Mouse (Mus musculus) heart, postnatal 0 days (tissue): ENCODE measurements around the gene Asb1.

Experiments
- CTCF ChIP-seq: IDR thresholded peaks from 2 replicates; pipeline ENCODE4 v1.5.1; 2016; ENCODE audit warnings: antibody characterized with exemption, control low read depth, low read depth
- EP300 ChIP-seq: IDR thresholded peaks from 2 replicates; pipeline ENCODE4 v1.6.1; 2016; ENCODE audit warnings: antibody characterized with exemption, low read depth

DNA sequence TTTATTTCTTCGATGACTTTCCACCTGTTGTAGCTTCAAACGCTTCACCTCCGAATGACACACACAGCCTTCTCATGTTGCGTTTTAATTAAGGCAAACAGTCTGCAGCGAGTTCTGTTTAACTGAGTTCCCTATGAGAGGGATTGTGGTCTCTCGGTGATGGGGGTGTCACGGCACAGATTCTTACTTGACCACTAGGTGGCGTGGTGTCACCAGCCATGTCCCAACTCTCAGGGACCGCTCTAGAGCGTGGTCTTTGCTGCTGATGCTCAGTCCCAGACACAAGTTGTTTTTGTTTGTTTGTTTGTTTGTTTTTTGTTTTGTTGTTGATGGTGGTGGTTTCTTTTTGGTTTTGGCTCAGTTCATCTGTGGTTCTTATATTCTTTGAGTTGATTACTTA is 16.6 kb upstream of the Asb1 start:
- TF ChIP-seq EP300 (no peak), CTCF (peak; percentile 94)
